Mouse (Mus musculus) left cerebral cortex, postnatal 14 days (tissue): ENCODE data around the gene Ppp1r14a. TPM values are rescaled to one million over a fixed set of nuclear protein-coding genes. Genes with fewer than 3 reads are reported as not detected.

Experiments
- DNase-seq, 2 experiments: peaks; one replicate each; pipeline ENCODE4 v3.0.0; 2021 to 2022; ENCODE audit warnings: low spot score in 2 of 2, mixed read lengths in 1 of 2
- intact Hi-C: fragments of 180-260 bp; cut with DNase I; formaldehyde crosslinking; loops from one replicate; pipeline ENCODE4 v1.15.1; 2025
- long read RNA-seq, 2 experiments: library from polyadenylated mRNA; stranded (forward); transcript quantifications; one replicate each; pipeline ENCODE4 v2.0.0; 2021
- total RNA-seq, 2 experiments: library from RNA; stranded (reverse); gene quantifications; 2 replicates each; pipeline ENCODE4 v1.2.3; 2021

Ppp1r14a gene
- 1 to 10 TPM; 6.6 to 8.0 TPM for total RNA-seq
- long read RNA-seq, experiment 1, partial matches to known transcripts, result 0 of 2 reads
- long read RNA-seq, experiment 1, other reads (novel, unspliced or antisense), result 0 of 2 reads
- long read RNA-seq, experiment 2, partial matches to known transcripts, result 2 of 4 reads
- long read RNA-seq, experiment 2, other reads (novel, unspliced or antisense), result 0 of 4 reads

DNA sequence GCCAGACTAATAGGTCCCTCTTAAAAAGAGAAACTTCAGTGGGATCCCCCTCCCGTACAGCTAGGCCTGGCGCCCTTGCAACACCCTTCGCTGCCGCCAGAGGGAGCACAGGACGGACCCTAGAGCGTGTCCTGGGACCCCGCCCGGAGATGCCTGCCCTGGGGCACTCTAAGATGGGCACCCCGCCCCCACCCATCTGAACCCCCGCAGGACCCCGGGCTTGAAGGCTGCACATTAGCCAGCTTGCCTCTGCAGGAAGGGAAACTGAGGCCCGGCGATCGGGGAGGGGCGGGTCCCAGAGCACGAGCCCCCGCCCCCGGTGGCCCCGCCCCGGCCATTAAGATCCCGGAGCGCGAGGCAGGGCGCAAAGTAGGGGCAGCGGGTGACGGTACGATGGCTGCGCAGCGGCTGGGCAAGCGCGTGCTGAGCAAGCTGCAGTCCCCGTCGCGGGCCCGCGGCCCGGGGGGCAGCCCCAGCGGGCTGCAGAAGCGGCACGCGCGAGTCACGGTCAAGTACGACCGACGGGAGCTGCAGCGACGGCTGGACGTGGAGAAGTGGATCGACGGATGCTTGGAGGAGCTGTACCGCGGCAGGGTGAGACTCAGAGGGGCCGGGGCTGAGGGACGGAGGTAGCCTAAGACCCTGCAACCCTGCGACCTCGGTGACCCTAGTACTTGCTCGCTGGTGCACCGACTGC, at the start of gene Ppp1r14a:
TSS of gene Ppp1r14a (plus strand) at position 367 of the 697 bp plus-strand sequence.
- peak in 1 of 2 experiments; percentile 57 for DNase-seq

DNA sequence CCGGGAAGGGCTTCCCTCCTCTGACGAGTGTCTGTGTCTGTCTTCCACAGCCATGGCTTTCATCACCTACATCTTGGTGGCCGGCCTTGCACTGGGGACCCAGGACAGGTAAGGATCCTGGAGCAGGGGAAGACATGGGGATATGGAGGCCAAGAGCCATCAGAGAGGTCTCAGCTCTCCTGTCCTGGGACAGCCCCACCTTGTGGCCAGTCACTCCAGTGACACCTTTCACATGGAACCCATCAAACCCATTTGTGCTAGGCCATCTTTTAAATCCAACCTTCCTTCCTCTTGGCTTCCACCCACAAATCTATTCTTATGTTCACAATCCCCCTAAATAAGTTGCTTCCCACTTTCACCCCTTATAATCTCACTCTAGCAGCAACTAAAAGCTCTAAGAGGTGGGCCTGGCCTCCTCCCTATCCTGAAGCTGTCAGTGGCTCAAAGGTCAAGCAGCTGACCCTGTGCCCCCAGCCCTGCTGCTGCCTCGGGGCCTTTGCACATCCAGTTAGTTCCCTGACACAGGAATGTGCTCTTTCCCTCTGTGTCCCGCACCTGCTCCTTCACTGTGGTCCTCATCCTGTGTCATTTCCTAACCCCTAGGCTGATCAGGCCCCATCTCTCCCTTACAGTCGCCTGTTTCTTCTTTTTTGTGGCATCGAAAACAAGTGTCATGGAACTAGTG, 44.2 kb upstream of the Ppp1r14a start:
- intact Hi-C loops, result no loop called here
- DNase-seq, result no peak

More for the DNA sequence above, at the start of gene Ppp1r14a:
- intact Hi-C loops, result no loop called here

DNA sequence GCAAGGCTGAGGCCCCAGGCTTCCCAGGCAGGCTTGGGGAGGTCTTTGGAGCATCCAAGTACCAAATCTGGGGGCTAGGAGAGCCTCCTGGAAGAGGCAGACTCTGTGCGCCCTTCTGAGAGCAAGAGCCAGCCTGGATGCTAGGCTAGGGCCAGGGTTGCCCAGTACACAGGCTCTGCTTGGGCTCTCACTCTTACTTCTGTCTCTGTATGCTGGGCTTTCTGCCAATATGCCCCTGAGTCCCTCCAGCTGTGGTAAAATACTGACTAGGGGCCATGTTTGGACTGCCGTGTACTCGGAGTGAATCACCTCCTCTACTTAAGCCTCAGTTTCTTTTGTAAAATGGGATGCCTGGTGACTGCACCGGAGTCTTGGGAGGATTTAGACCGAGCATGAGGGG, 43.1 kb upstream of the Ppp1r14a start:
- intact Hi-C loops, result loop anchor here (2.0 kb wide), 1 partner anchor 51 kb away; no protein-coding TSS in a partner anchor
- DNase-seq, result no peak

DNA sequence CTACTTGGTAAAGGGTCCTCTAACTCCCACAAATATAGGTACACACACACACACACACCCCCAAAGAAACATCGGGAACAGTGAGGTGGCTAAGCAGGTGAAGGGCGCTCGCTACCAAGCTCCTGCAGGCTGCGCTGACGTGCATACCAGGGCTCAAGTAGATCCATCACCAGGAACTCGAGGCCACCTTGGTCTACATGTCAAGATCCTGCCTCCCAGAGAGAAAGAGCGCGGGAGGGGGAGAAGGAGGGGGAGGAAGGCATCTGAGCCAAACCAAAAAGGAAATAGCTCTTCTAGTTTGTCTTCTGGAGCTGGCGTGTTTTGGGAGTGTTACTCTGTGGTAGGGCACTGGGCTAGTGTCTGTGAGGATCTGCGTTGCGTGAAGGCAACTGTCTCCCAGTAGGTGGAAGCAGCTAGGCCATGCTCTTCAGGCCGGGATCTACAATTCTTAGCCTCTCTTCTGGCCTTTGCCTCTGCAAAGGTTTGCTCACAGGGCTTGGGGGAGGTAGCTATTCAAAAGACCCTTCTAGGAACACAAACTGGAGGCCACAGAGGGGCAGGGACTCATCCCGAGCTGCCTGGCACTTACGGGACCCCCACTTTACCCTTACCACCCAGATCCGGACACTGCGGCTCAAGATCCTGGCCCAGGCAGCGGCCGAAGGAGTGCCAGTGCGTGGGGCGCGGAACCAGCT, 42.3 kb upstream of the Ppp1r14a start:
- intact Hi-C loops, result loop anchor here (2.0 kb wide), 1 partner anchor 50 kb away; no protein-coding TSS in a partner anchor
- DNase-seq, result no peak

DNA sequence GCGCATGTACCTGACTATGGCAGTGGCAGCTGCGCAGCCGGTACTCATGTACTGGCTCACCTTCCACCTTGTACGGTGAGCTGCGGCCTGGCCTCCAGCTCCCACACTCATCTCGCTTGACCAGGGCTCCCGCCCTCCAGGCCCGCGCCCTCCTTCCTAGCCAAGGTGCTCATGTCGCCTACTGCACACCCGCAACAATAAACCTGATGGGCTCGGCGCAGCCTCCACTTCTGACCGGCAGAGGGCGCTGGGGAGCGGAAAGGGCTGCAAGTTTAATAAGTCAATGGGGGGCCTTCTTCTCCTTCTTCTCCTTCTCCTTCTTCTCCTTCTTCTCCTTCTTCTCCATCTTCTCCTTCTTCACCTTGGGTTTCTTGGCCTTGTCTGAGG, 41.8 kb upstream of the Ppp1r14a start:
- intact Hi-C loops, result loop anchor here (2.0 kb wide), 1 partner anchor 49 kb away; no protein-coding TSS in a partner anchor
- peak; percentile 51 to 72 for DNase-seq

DNA sequence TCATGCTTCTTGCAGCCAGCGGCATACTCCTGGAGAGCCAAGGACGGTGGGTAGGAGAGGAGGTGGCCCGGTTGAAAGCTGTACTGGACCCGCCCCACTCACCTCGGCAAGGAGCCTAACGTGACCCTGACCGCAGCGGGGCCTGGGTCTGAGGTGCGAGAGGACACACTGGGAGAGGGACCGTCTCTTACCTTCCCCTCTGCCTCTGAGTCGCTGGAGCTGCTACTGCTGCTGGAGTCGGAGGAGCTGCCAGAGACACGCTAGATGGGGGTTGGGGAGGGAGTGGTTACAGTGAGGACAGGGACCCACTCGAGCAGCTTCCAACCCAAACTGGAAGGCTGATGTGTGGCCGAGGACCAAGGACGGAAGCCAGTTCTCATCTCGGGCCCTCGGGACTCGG, 41.4 kb upstream of the Ppp1r14a start:
- DNase-seq, result no peak
- intact Hi-C loops, result loop anchor here (2.0 kb wide), 1 partner anchor 49 kb away; no protein-coding TSS in a partner anchor

DNA sequence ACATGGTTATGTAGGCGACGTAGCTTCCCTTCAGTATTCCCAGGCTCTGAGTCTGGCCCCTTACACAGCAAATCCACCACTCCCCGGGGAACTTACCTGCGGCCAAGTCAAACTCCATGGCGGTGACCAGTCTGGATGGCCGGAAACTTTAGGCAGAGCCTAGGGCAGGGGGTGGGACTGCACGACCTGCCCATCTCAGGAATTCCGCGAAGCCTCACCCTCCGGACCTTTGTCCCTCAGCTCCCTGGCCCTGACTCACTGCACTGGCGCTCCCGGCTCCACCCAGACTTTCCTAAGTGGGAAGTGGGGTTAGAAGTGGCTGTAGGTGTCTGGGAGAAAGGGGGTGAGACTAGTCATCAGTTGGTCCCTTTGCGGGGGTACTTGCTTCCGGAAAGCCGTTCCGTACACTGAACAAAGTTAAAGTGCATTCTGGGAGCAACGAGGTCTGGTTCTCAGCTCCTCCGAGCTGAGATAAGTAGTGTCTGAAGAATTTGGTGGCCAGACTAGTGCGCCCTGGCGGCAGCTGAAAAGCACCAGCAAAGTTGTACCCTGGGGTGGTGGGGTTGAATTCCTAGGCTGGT, 40.8 kb upstream of the Ppp1r14a start, which contains the start of gene 2200002D01Rik:
TSS of gene 2200002D01Rik (minus strand) at position 206 of the 581 bp plus-strand sequence.
- DNase-seq, result no peak
- intact Hi-C loops, result no loop called here

DNA sequence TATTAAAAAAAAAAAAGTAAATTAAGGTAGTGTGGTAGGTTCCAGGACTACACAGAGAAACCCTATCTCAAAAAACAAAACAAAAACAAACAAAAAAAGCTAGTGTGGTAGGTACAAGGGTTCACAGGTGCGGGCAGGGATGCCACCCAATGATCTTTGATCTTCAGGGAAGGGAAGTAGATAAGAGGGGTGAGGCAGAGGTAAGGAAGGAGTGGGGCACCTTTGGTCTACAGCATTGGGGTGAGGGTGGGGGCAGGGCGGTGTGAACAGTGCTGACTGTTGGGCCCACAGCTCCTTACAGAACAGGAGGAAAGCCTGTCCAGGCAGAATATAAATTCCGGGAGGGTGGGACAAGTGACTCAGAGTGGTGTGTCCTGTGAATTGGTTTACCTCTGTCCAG, 37.9 kb upstream of the Ppp1r14a start:
- intact Hi-C loops, result no loop called here
- no peak for DNase-seq

DNA sequence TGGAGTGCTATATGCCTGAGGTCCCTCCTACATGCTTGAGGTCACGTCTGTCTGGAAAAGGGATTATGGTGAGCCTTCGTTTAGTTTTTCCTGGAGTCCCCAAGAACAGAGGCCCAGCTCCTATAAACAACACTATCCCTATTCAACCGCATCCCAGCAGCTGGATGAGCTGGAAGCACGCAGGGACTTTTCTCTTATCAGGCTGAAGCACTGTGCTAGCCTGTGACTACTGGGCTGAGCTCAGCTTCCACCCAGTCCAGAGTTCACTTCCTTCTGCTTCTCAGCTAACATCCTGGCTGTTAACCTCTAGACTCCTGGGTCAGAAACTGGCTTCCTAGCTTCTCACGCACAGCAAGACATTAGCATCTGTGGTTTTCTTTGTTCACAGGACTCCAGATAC, 35.3 kb upstream of the Ppp1r14a start:
- DNase-seq, result no peak
- intact Hi-C loops, result no loop called here

DNA sequence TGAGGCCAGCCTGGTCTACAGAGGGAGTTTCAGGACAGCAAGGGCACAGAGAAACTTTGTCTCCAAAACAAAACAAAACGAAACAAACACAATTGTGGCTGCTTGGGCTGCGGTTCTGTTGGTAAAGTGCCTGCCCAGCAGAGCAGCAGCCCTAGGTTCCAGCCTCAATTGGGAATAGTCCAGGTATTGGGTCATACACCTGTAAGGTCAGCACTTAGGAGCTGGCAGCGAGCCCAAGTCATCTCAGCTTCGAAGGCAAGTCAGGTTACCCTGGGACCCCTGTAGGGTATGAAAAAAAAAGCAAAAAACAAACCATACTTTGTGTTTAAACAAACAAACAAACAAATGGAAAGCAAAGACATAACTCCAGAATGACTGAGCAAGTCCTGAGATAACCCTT, 33.2 kb upstream of the Ppp1r14a start:
- DNase-seq, result no peak
- intact Hi-C loops, result no loop called here

DNA sequence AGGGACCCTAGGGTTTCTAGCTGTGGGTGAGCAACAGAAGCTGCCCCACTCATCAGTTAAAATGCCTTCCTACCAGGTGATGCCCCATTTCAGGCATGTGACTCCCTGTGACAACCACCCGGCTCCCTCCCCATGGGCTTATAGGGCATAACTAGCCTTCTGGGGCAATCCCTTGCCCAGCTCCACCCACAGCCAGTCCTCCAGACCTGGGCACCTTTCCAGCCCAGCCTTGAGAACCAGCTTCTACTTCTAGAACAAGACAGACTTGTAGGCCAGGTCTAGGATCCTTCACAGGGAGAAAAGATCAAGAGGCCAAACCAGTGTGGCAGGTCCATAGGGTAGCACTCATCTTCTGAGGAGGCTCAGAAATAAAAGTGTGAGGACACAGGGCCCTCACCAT, 31.7 kb upstream of the Ppp1r14a start:
- intact Hi-C loops, result no loop called here
- no peak for DNase-seq

DNA sequence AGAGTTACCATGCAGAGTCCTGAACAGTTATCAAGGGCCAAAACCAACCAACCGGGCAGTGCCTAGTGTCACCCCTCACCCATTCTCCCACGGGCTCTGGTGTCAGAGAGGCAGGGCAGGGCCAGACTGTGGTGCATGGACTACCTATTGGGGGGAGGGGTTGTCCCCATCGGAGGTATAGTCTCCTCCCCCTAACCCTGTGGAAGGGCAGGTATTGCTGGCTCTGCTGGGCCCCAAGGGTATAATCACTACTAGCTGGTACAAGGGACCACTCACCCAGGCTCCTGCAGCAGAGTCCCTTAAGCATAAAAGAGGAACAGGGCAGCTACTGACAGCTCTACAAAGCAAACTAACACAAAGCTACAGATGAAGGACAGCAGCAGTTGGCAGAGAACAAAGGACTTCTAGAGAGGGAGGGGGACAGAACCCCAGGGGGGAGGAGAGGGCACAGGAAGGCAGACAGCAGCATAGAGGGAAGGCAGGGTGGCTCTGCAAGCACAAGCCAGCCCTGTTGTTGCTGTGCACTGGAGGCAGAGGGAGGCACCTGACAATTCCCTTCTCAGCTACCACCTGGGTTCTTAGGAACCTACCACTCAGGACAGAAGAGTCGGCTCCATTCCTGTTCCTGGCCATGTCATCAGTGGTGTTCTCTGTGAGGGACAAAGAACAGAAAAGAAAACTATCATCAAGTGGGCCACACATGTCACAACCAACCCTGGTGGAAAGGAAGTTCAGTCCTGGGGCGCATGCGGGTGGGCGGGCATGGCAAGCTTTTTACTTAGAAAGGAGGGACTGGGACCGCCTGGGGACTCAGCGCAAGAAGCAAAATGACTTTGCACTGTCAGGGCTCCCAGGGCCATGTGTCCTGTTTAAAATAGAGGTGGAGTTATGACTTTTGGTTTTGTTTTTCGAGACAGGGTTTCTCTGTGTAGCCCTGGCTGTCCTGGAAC, 29.1 kb upstream of the Ppp1r14a start:
- intact Hi-C loops, result no loop called here

DNA sequence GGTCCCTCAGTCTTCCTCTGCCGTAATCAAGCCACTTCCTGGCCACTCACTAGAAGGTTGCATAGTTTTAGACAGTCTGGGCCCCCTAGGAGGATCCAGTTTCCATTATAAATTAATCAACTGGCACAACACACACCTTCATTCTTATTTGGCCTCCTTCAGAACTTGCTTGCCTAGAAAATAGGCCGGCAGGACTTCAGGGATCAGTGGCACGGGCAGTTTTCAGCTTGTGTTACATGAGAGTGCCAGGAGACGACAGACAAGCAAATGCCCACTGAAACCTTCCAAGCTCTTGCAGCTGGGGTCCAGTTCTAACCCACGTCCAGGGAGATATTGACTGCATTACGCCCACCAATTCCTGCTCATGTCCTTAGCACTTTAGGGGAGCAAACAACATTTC, 27.0 kb upstream of the Ppp1r14a start:
- DNase-seq, result no peak
- intact Hi-C loops, result no loop called here

More for the DNA sequence above, 29.1 kb upstream of the Ppp1r14a start:
- no peak for DNase-seq

DNA sequence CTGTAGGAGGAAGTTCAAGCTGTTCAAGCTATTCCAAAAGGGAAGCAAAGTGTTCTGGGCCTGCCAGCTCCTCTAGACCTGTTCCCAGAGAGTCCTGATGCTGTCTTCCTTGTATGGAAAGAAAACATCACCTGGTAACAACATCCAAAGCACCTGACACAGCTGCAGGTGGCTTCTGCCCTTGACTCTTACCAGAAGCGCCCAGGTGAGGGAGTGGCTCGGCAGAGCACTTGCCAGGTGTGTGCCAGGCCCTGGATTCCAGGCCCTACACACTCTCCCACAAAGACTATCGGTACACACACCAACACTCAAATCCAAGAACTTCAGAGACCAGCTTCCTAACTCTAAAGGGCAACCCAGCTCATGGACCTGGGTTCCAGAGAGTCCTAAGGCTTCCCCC, 25.3 kb upstream of the Ppp1r14a start:
- intact Hi-C loops, result no loop called here
- no peak for DNase-seq

DNA sequence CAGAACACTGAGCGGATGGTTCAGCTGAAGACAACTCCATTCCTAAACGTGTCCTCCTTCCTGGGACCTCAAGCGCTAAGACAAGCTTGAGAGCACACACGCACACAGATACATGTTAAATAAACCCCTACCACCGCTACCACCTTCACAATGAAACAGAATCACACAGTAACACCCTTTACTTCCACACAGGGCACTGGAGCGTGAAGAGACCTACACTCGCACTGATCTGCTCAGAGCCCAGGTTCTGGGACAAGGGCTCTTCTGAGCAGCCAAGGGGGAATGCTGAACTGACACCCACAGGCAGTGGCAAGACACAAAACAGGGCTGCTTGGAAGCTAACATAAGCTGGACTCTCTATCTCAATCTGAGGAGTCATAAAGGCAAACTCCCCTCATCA, 23.5 kb upstream of the Ppp1r14a start:
- intact Hi-C loops, result no loop called here
- DNase-seq, result no peak

DNA sequence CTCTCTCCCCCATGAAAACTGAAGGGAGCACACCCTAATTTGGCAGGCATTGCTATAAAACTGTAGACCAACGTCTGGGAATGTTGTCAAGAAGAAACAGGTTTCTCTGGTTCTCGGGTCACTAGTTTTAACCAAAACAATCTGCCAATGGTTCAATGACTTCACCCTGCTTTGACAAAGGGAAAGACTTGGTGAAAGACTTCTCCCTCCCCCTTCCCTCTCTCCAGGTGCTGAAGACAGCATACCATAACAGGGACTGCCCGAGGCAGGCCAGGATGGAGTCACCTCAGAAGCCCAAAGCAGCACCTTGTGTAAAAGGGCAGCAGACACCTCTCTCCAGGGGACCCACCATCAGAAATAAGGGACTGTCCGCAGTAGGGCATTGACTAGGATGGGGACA, 22.2 kb upstream of the Ppp1r14a start:
- intact Hi-C loops, result no loop called here
- DNase-seq, result no peak

DNA sequence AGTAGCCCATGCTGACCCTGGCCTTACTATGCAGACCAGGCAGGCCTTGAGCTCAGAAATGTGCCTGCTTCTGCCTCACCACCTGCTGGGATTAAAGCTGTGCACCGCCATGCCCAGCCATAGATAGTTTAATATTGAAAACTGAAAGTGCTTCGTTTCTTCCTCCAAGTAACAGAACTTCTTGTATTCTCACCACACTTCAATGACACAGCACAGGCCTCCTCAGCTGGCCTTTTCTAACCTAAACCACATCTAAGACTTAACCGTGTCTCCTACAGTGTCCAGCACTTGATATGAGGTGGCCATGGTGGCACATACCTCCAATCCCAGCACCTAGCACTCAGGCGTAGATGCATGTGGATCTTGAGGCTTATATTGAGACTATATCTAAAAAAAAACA, 18.7 kb upstream of the Ppp1r14a start:
- intact Hi-C loops, result no loop called here
- no peak for DNase-seq

DNA sequence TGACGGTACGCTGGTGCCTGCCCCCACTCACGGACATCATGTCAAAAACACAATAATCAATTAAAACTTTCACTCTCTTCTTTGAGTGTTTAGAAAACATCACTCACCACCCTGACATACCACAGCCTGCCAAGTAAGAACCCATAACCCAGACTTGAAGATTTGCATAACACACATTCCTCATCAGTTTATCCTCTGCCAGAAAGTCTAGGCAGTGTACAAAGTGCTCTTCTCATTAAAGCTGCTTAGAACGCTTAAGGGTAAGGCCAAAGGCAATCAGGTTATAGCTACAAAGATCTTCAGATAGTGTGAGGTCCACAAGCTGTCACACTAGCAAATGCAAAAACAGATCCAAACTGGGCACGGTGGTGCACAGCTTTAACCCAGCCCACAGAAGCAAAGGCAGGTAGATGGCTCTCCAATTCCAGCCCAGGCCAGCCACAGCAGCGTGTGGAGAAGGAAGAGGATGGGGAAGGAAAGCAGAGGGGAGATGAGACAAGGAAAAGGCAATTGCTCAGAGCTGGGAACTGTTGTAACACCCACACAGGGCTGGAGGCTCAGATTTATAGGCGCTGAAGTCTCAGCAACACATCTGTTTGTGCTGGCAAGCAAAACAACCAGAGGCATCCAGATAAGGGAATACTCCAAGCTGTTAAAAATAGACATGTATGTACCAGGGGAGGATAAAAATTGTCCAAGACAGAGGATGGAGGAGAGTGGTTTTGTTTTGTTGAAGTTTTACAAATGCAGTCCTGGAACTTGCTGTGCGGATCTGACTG, 17.2 kb upstream of the Ppp1r14a start:
- peak; percentile 19 to 57 for DNase-seq
- intact Hi-C loops, result no loop called here
